Mouse (Mus musculus): Measurements from ENCODE around the gene Arpc5.
"Not testable (repeated sequence)": the region's sequence is repeated elsewhere in the genome, so short reads cannot be mapped to it uniquely, and the experiment has no call there.

The Arpc5 gene

DNA sequence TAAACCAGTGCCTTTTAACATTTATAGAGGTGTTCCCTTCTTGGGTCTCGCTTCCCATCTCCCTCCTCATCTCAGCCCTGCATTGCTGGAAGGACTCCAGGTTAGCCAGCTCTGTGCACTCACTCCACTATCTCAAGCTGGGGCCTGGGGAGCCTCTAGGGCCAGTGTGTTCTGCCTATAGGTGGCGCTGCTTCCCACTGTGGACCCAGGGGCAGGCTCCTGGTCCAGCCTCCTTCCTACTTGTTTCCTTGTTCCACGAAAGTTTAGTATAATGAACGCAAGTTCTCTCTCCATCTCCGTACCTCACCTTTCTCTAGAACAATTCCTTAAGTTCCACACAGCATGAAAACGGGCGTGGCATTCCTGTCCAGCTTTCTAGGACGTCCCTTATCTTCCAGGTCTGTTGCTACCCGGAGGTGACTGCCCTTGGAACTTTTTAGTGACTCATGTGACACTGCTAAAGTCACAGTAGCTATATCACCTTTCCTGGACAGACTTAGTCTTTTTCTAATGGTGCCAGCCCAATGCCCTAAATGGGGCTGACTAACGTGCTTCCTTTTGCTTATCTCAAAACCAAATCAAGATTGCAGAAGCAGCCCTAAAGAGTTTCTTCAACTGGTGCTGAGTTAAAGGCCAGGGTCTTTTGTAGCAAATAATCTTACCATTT, 12.9 kb downstream of the Arpc5 start:
- peak; percentile 86 for ATAC-seq (ENCODE audit: low TSS enrichment)

DNA sequence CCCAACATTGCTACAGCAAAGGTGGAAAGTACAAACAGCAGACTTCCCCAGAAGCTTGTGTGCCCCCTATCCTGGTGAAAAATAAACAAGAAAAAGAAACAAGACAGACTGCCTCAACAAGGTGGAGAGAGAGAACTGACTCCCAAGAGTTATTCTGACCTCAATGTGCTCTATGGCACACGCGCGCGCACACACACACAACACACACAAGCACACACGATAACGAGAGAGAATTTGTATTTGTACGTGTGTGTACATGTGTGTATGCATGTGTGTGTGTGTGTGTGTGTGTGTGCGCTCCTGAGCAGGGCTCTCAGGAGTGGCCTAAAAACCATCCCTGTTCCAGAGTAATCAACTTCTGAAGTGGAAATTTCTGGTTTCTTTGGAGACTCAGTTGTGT, 18.3 kb downstream of the Arpc5 start:
- ATAC-seq (ENCODE audit: low TSS enrichment): no peak

DNA sequence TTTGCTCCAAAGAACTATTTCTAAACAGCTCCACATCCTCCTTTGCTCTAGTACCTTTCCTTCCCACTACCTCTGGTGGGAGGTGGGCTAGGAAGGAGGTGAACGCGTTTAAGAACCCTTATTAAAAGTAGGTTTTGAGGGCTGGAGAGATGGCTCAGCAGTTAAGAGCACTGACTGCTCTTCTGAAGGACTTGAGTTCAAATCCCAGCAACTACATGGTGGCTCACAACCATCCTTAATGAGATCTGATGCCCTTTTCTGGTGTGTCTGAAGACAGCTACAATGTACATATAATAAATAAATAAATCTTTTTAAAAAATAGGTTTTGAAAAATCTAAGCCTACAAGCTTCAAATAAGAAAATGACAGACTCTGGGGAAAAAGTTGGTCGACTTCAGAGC, 19.1 kb downstream of the Arpc5 start:
- not testable (repeated sequence) for ATAC-seq (ENCODE audit: low TSS enrichment)

DNA sequence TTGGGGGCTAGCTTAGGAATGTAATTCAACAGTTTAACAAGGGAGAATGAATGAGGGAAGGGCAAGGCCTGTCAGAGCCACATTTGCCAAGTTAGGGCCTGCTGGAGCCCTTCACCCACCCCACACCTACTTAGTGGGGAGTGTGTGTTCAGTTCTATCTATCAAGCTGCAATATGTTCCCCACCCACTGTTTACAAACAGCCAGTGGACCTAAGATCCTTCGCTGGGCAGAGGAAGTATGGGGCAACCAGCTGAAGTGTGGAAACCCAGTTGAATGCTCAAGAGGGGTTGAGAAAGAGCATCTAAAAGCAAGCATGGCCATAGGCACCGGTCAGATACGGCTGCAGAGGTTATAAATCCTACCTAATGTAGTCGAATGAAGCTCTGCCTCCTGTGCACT, 20.6 kb downstream of the Arpc5 start:
- ATAC-seq (ENCODE audit: low TSS enrichment): no peak

DNA sequence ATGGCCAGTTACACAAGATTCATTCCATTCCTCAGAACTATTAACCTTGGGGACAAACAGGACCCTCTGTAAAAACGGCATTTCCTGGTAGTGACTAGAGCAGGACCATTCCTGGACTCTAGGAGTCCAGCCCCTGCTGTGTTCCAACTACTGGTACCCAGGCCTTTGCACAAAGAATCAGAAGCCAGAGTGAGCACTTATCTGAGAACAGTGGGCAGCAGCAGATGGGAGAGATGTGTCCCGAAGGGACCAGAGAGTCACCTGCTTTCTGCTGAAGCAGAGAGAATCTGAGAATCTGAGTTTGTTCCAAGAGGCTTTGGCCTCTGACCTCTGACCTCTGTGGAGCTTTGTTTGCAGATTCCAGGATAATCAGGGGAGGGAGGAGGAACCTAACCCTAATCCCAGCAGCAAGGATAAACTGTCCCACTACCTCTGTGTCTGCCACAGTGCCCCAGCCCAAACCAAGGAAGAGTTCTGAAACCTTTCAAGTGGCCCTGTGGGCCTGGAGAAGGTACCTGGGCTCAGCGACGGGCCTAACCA, 21.8 kb downstream of the Arpc5 start:
- ATAC-seq (ENCODE audit: low TSS enrichment): no peak

DNA sequence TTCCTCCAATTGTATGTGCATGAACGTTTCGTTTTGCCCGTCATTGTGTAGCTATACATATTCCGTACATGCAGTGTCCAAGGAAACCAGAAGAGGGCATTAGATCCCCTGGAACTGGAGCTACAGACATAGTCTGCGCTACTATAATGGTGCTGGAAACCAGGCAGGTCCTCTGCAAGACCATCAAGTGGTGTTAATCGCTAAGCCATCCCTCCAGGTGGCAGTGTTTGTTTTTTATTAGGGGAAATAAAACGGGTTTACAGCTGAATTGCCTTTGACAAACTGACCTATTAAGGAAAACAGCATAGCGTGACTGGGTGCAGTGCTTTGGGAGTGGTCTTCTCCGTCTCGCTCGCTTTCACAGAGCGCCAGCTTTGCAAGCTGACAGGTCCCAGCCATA, 23.9 kb downstream of the Arpc5 start:
- ATAC-seq (ENCODE audit: low TSS enrichment): 0 out of 2 replicates have a peak, but pooled peaks have one; percentile 47

DNA sequence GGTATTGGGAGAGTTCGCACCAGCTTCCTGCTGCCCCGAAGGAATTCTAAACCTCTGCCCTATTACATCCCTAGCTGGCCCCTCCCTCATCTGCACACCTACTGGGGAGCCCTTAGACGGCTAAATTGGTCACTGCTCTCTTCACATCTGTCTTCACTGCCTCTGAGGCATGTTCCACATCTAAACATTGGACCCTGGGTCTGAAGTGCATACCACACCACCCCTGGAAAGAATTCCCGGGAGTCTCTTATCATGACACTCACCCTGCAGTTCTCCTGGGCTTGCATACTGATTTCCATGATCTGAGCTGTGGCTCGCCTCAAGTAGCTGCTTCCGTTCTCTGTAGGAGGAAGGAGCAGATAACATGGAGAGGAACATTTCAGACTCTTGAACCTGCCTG, 24.5 kb downstream of the Arpc5 start:
- no peak for ATAC-seq (ENCODE audit: low TSS enrichment)

DNA sequence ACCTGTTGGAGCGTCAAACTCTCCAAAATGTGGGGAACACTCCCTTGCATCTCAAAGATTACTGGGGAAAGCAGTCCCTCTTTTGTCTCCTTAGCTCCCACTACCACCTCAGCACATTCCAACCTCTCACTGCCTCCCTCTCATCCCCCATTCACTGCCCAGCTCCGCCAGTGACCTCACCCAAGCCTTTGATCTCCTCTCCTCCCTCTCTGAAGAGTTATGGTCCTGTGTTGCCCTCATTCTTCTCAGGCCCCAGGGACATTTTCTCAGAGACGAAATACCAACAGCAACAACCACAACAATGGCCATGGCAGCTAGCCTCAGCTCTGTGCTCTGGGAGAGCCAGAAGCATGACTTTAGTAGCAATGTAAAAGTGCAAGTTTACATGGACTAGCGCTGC, 24.9 kb downstream of the Arpc5 start:
- no peak for ATAC-seq (ENCODE audit: low TSS enrichment)

DNA sequence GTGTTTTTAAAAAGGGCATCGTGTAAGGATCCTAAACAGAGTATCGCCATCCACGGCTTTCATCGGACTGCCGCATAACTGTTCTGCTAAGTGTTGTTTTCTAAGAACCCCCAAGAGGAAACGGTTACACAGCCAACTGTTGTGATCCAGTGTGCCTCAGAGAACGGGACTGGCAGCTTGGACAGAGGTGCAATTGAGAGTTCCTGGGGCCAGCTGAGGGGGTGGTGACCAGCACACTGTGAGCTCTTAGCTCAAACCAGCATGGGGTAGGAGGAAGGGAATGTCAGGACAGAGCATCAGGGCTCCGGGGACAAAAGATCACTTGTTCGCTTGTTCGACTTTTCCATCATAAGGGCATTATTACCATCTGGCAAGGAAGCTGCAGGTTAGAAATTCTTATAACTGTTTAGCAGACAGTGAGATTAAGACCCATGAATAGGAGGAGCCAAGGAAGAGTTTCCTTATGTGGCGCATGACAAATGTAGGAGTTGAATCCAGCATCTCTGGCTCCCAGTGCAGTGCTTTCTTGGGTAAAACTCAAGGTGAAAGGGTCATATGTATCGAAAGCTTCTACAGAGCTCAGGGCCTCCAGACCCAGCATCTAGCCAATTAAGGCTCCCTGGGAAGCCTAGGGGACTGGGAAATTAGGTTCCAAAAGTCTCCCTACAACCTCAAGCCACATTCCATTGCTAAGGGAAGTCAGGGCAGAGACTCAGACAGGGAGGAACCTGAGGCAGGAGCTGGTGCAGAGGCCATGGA, 26.6 kb downstream of the Arpc5 start:
- peak; percentile 78 for ATAC-seq (ENCODE audit: low TSS enrichment)

DNA sequence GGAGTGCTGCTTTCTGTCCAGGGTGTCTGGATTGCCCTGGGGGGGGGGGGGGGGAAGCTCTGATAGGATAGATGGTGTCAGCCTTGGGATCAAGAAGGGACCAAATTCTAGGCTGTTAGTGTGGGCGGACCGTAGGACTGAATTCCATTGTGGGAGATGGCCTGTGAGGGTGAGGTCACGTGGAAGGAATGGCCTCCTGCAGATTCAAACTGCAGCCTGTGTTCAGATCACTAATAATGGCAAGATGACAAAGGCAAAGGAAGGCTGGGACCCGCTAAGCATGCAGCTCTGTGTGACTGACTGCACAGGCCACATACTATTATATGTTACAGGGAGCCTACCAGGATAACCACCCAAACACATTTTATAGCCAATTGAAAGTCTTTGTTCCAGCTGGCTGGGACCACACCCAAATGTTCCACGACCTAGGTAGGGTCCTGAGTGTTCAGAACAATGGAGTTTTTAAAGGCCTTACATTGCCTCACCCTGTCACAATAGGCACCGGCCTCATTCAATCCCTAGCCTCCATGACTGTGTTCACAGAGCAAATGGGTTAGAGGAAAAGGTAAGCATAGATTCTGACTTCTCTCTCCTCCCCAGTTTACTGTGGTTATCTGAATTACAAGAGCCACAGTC, 27.3 kb downstream of the Arpc5 start:
- ATAC-seq (ENCODE audit: low TSS enrichment): no peak

DNA sequence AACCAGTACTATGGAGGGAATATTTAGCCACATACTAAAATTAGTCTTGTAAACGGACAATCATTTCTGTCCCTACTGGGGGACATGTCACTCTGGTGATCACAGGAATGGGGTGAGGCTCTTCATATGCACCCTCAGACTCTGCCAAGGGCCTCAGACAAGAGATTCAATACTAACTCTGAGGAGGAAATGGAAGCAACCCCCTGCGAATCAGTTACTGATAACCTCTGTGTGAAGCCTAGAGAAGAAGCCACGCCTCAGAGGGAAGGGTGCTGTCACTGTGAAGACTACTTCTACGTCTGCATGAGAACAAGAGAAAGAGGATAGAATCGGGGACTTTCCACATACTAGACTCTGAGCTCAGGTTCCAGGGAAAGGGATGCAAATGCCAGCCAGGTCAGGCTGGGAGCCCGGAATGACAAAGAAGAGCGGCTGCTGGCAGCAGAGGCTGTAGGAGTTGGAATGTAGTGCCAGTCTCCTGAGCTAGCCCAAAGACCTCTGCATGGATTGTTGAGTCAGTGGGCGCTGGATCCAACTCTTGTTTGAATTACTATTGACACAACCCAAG, 29.4 kb downstream of the Arpc5 start:
- ATAC-seq (ENCODE audit: low TSS enrichment): no peak

DNA sequence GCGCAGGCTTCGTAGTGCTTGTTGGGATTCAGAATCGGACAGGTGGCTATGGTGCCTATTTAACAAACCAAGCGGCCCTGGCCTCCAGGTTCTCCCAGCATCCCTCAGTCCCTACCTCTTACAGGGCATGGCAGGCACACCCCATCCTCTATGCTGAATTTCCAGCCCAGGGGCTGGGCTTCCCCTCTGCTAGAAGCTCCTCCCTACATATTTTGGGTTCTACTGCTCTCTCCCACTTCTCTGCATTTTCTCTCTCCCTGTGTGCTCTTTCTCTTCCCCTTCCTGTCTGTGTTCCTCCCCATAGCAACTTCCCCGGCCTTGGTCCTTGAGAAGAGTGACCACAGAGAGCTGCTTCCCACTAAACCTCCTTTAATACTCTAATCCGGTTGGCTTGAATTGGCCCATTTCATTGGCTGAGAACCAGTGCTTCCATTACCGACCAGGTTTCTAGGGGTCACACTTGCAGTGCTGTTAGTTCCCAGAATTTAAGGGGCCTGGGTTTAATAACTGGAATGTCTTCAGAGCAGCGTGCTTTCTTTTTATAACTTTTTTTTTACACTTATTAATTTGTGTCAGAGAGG, 30.4 kb downstream of the Arpc5 start:
- no peak for ATAC-seq (ENCODE audit: low TSS enrichment)

DNA sequence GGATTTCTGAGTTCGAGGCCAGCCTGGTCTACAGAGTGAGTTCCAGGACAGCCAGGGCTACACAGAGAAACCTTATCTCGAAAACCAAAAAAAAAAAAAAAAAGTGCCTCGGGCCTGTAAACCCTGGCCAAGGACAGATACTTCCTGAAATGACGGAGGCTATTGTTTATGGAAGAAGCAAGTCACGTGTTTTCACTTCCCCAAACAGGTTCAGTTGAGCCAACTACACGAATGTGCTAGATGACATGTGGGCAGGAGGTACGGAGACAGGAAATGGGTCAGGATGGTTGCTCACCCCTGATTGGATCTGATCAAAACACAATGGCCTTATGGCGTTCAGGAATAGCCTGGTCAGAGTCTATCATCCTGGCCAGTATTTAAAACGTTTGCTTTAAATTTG, 31.8 kb downstream of the Arpc5 start:
- ATAC-seq (ENCODE audit: low TSS enrichment): no peak

DNA sequence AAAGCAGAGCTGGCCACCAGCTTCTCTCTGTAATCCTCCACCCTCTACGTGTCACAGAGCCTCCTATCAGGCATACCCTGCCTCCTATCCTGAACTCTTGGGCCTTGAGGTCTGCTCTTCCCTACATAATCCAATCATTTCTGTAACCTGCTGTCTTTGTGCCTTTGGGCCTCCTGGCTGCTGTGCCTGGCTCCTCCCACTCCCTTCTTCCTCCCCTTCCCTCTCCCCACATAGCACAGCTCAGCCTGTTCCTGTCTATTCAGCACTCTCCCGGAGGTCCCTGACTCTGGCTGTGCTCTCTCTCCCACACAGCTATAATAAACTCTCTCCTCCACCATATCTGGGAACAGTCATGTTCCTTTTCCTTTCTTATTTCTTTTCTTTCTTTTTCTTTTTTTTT, 33.6 kb downstream of the Arpc5 start, which contains the start of gene Ncf2:
Gene Ncf2 (plus strand): TSS at position 298 of the 400 bp plus-strand sequence.
- peak; percentile 91 for ATAC-seq (ENCODE audit: low TSS enrichment)

DNA sequence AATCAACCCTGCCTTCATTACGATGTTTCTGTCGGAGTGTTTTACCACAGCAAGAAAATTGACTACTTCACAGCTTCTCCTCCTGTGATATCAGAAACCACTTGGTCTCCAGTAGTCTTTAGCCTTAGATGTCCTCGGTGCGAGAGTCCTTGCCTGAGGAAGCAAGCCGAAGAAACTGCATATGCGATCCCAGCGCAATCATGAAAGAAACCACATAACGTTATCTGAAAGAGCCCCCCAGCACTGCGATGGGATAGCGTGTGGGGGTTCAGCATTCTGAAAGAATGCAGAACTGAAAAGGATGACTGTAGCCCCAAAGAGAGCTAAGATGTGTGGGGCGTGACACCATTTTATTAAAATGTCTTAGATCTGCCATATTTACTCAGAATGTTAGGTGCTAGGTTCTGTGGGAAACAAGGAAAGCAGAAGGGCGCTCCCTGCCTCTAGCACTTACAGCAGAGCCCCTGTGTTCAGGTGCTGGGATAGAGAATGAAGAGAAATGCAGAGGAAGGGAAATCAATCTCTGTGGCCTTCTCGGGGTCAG, 34.4 kb downstream of the Arpc5 start:
- ATAC-seq (ENCODE audit: low TSS enrichment): no peak

DNA sequence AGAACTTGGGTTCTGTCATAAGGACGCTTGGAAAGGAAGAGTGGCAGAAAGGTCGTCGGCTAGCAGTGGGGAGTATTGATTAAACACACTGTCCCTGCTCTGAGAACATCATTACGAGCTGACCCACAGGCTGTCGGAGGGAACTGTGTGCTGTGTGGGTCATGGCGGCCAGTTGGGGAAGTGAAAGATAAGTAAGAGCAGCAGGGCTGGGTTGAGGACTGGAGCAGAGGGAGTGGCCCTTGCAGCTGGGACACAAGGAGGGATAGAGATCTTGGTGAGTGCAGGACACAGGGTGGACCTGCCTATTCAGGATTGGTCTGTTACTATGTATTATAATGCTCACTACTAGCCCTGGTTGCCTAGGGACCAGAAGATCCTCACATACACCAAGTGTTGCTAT, 38.6 kb downstream of the Arpc5 start:
- ATAC-seq (ENCODE audit: low TSS enrichment): no peak

DNA sequence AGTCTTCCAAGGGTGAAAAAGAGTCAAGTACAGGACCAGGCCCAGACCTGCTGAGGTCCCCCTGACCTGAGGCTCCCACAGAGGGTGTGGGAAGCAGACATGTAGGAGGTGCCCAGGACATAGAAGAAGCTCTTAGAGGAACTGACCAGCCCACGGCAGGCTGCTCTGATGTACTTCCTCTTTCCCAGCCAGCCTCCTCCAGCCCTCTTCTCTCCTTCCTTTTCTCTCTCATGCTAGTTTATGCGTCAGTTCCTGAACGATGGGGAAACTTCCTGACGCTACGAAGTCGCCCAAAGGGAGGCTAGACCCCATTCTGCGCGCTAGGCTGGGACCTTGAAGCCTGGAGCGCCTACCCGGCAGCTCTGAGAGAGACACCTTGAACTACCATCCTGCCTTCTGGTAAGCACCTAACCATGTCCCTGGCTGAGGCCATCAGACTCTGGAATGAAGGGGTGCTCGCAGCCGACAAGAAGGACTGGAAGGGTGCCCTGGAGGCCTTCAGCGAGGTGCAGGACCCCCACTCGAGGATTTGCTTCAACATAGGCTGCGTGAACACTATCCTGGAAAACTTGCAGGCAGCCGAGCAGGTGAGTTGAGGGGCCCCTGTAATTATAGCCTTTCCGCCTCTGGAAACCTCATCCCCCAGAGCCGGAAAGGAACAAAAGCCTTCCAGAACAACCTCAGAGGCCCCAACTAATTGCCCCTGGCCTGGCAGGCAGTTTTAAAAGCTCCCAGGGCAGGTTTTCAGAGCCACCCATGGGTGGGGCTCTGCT, 41.5 kb downstream of the Arpc5 start:
- no peak for ATAC-seq (ENCODE audit: low TSS enrichment)

DNA sequence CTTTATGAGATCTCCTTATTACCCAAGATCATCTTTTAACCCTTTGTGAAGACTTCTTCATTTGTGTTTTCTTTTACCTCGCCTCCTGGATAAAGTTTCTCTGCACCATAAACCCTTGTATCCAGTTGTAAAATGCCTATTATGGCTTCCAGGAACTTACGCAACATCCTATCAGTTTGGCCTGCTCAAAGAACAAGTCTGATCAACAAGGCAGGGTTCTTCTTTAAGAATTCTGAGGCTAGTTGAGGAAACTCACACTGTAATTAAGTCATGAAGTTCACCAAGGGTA, 42.0 kb downstream of the Arpc5 start:
- ATAC-seq (ENCODE audit: low TSS enrichment): no peak

DNA sequence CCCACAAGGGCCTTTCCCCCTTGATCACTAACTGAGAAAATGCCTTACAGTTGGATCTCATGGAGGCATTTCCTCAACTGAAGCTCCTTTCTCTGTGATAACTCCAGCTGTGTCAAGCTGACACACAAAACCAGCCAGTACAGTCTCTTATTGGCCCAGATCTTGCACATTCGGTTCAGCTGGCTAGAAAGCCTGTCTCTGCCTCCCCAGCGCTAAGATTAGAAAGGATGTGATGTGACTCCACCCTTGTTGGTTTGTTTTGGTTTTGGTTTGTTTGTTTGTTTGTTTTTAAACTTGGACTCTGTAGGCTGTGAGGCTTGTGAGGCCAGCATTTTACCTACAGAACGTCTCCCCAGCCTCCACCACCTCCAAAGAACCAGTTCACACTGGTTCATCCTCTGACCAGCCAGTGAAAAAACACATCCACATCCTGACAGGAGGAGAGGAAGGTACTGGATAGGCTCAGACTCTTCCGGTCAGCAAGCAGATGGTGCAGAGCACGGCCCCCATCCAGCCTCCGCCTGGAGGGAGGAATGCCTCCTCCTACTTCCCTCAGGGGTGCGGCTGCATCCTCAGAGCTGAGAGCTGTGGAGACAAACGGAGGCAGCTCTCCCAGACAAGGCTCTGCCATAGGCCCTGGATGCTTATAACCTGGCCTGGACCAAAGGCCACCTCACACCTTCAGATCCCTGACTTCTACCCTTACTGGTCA, 43.4 kb downstream of the Arpc5 start:
- peak; percentile 58 for ATAC-seq (ENCODE audit: low TSS enrichment)
